Mouse (Mus musculus) lung, adult 2 months (tissue): ENCODE data around the gene Dhx29.

Source experiments
- CTCF ChIP-seq: fragments of 200-500 bp; IDR thresholded peaks from 2 replicates; pipeline ENCODE4 v1.5.1; 2011; ENCODE audit warnings: mild to moderate bottlenecking, low read length, control low read depth; ENCODE audit not compliant: insufficient read depth
- POLR2A ChIP-seq: fragments of 200-500 bp; IDR thresholded peaks from 2 replicates; pipeline ENCODE4 v1.6.1; 2011; ENCODE audit warnings: low read depth, mild to moderate bottlenecking, control low read depth, low read length, borderline replicate concordance; ENCODE audit errors: extremely low read depth

DNA sequence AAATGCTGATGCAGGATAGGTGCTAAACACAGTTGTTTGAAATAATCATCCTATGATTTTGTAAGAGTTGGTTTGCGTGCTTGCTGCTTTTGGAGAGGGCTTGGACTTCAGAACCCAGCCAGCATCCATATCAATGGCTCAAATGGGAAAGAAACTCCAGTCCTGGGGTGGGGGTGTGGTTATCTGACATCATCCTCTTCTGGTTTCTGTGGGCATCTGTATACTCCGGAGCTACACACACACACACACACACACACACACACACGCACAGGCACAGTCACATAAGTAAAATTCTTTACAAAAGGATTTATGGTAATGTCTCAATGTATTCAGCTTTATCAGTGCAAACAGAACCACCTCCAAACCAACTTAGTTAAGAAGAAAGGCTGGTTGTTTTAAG, 72.8 kb downstream of the Dhx29 start:
- TF ChIP-seq POLR2A = no peak
- TF ChIP-seq CTCF = no peak
